Comparison of ENCODE assay signal across 13 mouse cellular contexts in genomic region chr2:91252001-91252400, GRCm38 (mm10). TPM values are rescaled to one million over a fixed set of nuclear protein-coding genes. Genes with fewer than 3 reads are reported as not detected.
"Had no signal": no experiment of that assay in that cellular context is flagged by ENCODE, and none has a peak within 500 bp of the region (broad histone marks: within the 10 kb centered on the region; RNA-seq: fewer than 3 reads in every experiment).

No protein-coding gene starts in this region.

- H3K36me3 ChIP-seq: liver, embryonic 13.5 days had no signal

- DNase-seq: kidney, postnatal 36 days; layer of hippocampus, postnatal 36 days; liver, embryonic 13.5 days; lung, adult 2 months; lung, postnatal 14 days; lung, postnatal 4 days; midbrain, embryonic 14.5 days; thymus, adult 18-20 months; thymus, postnatal 36 days had no signal

- H3K9ac ChIP-seq: liver, embryonic 13.5 days had no signal

- H3K4me3 ChIP-seq: left cerebral cortex, adult 2 months; liver, embryonic 13.5 days had no signal

- H3K4me2 ChIP-seq: liver, embryonic 13.5 days; midbrain, embryonic 11.5 days had no signal

- H3K27ac ChIP-seq: left cerebral cortex, adult 2 months; liver, embryonic 13.5 days had no signal

- H3K9me3 ChIP-seq: liver, embryonic 13.5 days had no signal

RNA-seq across cellular contexts. Expression of gene Pacsin3, which starts 3.8 kb away (rescaled TPM):
- total RNA-seq: megakaryocyte progenitor cell, adult 5-6 weeks; megakaryocyte-erythroid progenitor cell, adult 5-6 weeks had no signal

RNA-seq across cellular contexts. Expression of gene Nr1h3, which starts 49.4 kb away (rescaled TPM):
- total RNA-seq: megakaryocyte-erythroid progenitor cell, adult 5-6 weeks had no signal
